Mouse (Mus musculus): ENCODE data around the gene Gls.

DNA sequence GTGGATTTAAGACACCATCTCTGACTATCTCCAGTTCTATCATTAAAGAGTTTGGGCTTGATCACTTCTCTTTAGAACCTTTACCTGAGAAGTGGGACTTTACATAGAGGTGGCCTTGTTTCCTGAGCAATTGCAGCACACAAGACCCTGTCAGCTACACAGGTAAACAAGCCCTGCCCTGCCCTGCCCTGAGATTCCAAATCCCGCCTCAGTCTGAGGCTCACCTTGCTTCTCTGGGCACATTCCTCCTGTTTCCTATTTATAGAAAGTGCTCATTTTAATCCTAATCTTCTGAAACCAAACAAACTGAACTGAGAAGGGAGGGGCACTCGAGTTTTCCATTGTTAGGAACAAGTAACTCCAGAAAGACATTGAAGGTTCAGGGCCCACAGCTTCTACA lies 19.4 kb upstream of the Gls start:
- no peak for TF ChIP-seq CTCF (IDR thresholded peaks at IDR 0.05; ENCODE audit: extremely low read depth, insufficient read depth, insufficient read length, insufficient replicate concordance)
- TF ChIP-seq POLR2A (IDR thresholded peaks at IDR 0.05; ENCODE audit: low read depth, low read length), result no peak

All from spleen, adult 2 months (tissue).